ENCODE assay signal across 8 mouse cellular contexts in the genomic region with DNA sequence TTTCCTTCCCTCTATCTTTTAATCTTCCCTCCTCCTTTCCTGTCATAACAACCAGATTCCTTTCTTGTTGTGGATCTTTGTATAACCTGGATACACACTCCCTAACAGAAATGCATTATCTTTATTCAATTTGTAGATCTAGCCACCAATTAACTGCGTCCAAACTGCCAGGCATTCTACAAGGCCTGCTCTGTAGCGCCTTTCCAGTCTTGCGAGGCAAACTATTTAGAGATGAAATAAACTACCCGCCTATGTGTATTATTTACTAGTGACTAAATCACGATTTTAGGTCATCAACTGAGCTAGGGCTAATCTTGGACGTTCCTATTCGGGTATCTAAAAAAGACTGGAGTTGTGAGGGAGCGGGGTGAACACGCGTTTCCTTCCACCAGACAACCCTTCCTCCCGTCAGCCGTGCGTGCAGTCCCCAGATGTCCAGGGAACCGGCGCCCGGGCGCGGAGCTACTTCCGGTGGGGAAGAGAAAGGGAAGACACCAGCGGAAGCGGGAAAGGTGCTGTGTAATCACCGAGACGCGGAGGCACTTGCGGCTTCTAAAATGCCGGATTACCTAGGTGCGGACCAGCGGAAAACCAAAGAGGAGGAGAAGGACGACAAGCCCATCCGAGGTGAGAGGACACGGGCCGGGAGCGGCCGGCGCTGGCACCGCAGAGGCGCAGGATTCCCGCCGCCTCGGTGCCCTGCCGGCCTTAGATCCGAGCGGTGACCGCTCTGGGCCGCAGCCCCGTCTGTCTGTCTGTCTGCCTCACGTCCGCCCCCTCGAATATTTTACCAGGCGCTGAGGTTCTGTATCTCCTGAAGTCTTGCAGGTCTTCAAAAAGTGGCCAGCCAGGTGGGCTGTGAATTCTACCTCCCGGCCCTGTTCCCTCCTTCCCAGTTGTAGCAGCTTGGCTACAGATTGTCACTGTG. TPM values are rescaled to one million over a fixed set of nuclear protein-coding genes. Genes with fewer than 3 reads are reported as not detected.
DNase-seq lines count a peak whose midpoint lies in the region; ATAC-seq and TF ChIP-seq lines count a peak whose summit lies in the region.

No protein-coding gene starts in this region.

- 2% methylated on average over 50 of the region's 51 CpGs for WGBS in forebrain, embryonic 13.5 days
- WGBS in large intestine, adult 2 months = 1% methylated on average over 50 of the region's 51 CpGs
- WGBS in liver, postnatal 0 days (ENCODE audit: insufficient replicate concordance) = 2% methylated on average over 51 of the region's 51 CpGs
- WGBS in neural tube, embryonic 14.5 days = 2% methylated on average over 51 of the region's 51 CpGs

- peak overlapping the region; percentile 88 for H3K4me3 ChIP-seq in ES-Bruce4 (ENCODE audit: low read depth, low read length)
- peak overlapping the region; percentile 94 for H3K4me3 ChIP-seq in forebrain, embryonic 13.5 days
- peak overlapping the region; percentile 89 for H3K4me3 ChIP-seq in liver, postnatal 0 days (ENCODE audit: low read depth, low read length)
- peak overlapping the region; percentile 95 for H3K4me3 ChIP-seq in neural tube, embryonic 14.5 days (ENCODE audit: low read depth, low read length)

- peak; percentile 95 to 97 for DNase-seq in heart, postnatal 10 days
- DNase-seq in large intestine, adult 2 months (ENCODE audit: low read depth, low spot score) = peak; percentile 73
- DNase-seq in liver, postnatal 0 days = peak; percentile 95
- DNase-seq in testis, postnatal 10 days (ENCODE audit: low spot score) = peak; percentile 91

- no peaks in the 10 kb centered on the region for H3K4me1 ChIP-seq in ES-Bruce4 (ENCODE audit: control insufficient read depth, insufficient read depth, low read length)
- peaks cover 42% of the 10 kb centered on the region for H3K4me1 ChIP-seq in forebrain, embryonic 13.5 days
- H3K4me1 ChIP-seq in liver, postnatal 0 days (ENCODE audit: insufficient read depth) = peaks cover 22% of the 10 kb centered on the region
- peaks cover 18% of the 10 kb centered on the region for H3K4me1 ChIP-seq in neural tube, embryonic 14.5 days (ENCODE audit: control insufficient read depth, insufficient read depth, low read length)

- no peak for TF ChIP-seq CTCF in ES-Bruce4 (IDR thresholded peaks at IDR 0.05; ENCODE audit: low read depth, low read length)
- TF ChIP-seq CTCF in liver, postnatal 0 days (IDR thresholded peaks at IDR 0.05; ENCODE audit: low read depth) = no peak

- H3K4me2 ChIP-seq in forebrain, embryonic 13.5 days = peak overlapping the region; percentile 61
- peak overlapping the region; percentile 100 for H3K4me2 ChIP-seq in liver, postnatal 0 days (ENCODE audit: low read depth, low read length)
- H3K4me2 ChIP-seq in neural tube, embryonic 14.5 days (ENCODE audit: low read depth, low read length) = peak overlapping the region; percentile 84

- intact Hi-C loops in heart, postnatal 10 days (cut with DNase I) = loop anchor here (10.0 kb wide), 1 partner anchor 728 kb away; no protein-coding TSS in a partner anchor

- ATAC-seq in cerebellum, adult (ENCODE audit: insufficient number of reproducible peaks, low FRiP score, low TSS enrichment) = peak; percentile 82
- ATAC-seq in forebrain, embryonic 13.5 days = peak; percentile 88
- ATAC-seq in liver, postnatal 0 days = peak; percentile 88
- peak; percentile 88 for ATAC-seq in neural tube, embryonic 14.5 days (ENCODE audit: low read depth)

- no peaks in the 10 kb centered on the region for H3K9me3 ChIP-seq in ES-Bruce4 (replicated peaks; ENCODE audit: control insufficient read depth, insufficient read depth, low read length, poor library complexity, severe bottlenecking)
- no peaks in the 10 kb centered on the region for H3K9me3 ChIP-seq in forebrain, embryonic 13.5 days (replicated peaks)
- H3K9me3 ChIP-seq in liver, postnatal 0 days (ENCODE audit: low read length) = no peaks in the 10 kb centered on the region
- no peaks in the 10 kb centered on the region for H3K9me3 ChIP-seq in neural tube, embryonic 14.5 days (ENCODE audit: control insufficient read depth, low read length)

- no peaks in the 10 kb centered on the region for H3K27me3 ChIP-seq in ES-Bruce4 (ENCODE audit: control insufficient read depth, insufficient read depth, low read length, poor library complexity, severe bottlenecking)
- H3K27me3 ChIP-seq in forebrain, embryonic 13.5 days = no peaks in the 10 kb centered on the region
- no peaks in the 10 kb centered on the region for H3K27me3 ChIP-seq in liver, postnatal 0 days (ENCODE audit: insufficient read depth, low read length)
- no peaks in the 10 kb centered on the region for H3K27me3 ChIP-seq in neural tube, embryonic 14.5 days (ENCODE audit: control insufficient read depth, insufficient read depth, low read length)

- no peak for TF ChIP-seq POLR2A in ES-Bruce4 (IDR thresholded peaks at IDR 0.05; ENCODE audit: insufficient read depth, low read length)

- H3K27ac ChIP-seq in ES-Bruce4 (ENCODE audit: insufficient read depth, low read length) = 0 out of 2 replicates have a peak overlapping the region, but pooled peaks have one; percentile 14
- peak overlapping the region; percentile 85 for H3K27ac ChIP-seq in forebrain, embryonic 13.5 days
- H3K27ac ChIP-seq in liver, postnatal 0 days (ENCODE audit: low read depth) = peak overlapping the region; percentile 89
- H3K27ac ChIP-seq in neural tube, embryonic 14.5 days (ENCODE audit: low read depth, low read length) = peak overlapping the region; percentile 60

- TF ChIP-seq EP300 in ES-Bruce4 (IDR thresholded peaks at IDR 0.05; ENCODE audit: insufficient read depth, low read depth, low read length) = peak; percentile 63; the same call in 1 of the 2 replicates
- no peak for TF ChIP-seq EP300 in liver, postnatal 0 days (IDR thresholded peaks at IDR 0.05; ENCODE audit: low read depth)

- peaks cover 20% of the 10 kb centered on the region for H3K36me3 ChIP-seq in ES-Bruce4 (ENCODE audit: control insufficient read depth, insufficient read depth, low read length, poor library complexity, severe bottlenecking)
- H3K36me3 ChIP-seq in forebrain, embryonic 13.5 days (ENCODE audit: poor library complexity, severe bottlenecking) = peaks cover 18% of the 10 kb centered on the region
- peaks cover 19% of the 10 kb centered on the region for H3K36me3 ChIP-seq in liver, postnatal 0 days (replicated peaks; ENCODE audit: insufficient read depth, low read length)
- H3K36me3 ChIP-seq in neural tube, embryonic 14.5 days (ENCODE audit: control insufficient read depth, insufficient read depth, low read length) = peaks cover 6% of the 10 kb centered on the region; the same call in 1 of the 2 replicates

- peak overlapping the region; percentile 88 for H3K9ac ChIP-seq in ES-Bruce4 (ENCODE audit: low read depth, poor library complexity, severe bottlenecking)
- peak overlapping the region; percentile 90 for H3K9ac ChIP-seq in forebrain, embryonic 13.5 days
- peak overlapping the region; percentile 89 for H3K9ac ChIP-seq in liver, postnatal 0 days (replicated peaks)
- H3K9ac ChIP-seq in neural tube, embryonic 14.5 days (replicated peaks; ENCODE audit: low read depth, low read length) = peak overlapping the region; percentile 91

RNA-seq across cellular contexts. Expression of a gene that starts 1.4 kb away (rescaled TPM):
- 137 TPM in 2 replicates for polyA plus RNA-seq in ES-Bruce4 (2011; ENCODE audit: insufficient read depth, insufficient read length, low read depth, missing spikeins)
- polyA plus RNA-seq in forebrain, embryonic 13.5 days (2015; fragmentation: Nextera tagmentation; extraction: Ambion mirVana) = 214 and 219 TPM in 2 replicates
- total RNA-seq in heart, postnatal 10 days (2021) = 100 to 1,000 TPM in 1 of 2 experiments, 10 to 100 TPM in 1; 98.9 to 101 TPM
- polyA plus RNA-seq in large intestine, adult 2 months (2012; rRNA removed) = 29.5 and 31.2 TPM in 2 replicates
- polyA plus RNA-seq in liver, postnatal 0 days (2015; fragmentation: Nextera tagmentation; extraction: Ambion mirVana) = 76.7 and 82.0 TPM in 2 replicates
- 173 and 185 TPM in 2 replicates for polyA plus RNA-seq in neural tube, embryonic 14.5 days (2014; fragmentation: Nextera tagmentation; extraction: Ambion mirVana)

RNA-seq across cellular contexts. Expression of a gene that starts 1.5 kb away (rescaled TPM):
- 113 and 119 TPM in 2 replicates for polyA plus RNA-seq in ES-Bruce4 (2011; ENCODE audit: insufficient read depth, insufficient read length, low read depth, missing spikeins)
- polyA plus RNA-seq in forebrain, embryonic 13.5 days (2015; fragmentation: Nextera tagmentation; extraction: Ambion mirVana) = 83.5 and 86.9 TPM in 2 replicates
- total RNA-seq in heart, postnatal 10 days (2021) = 10 to 100 TPM; 18.2 to 20.8 TPM
- polyA plus RNA-seq in large intestine, adult 2 months (2012; rRNA removed) = 4.3 and 7.6 TPM in 2 replicates
- 25.0 and 27.1 TPM in 2 replicates for polyA plus RNA-seq in liver, postnatal 0 days (2015; fragmentation: Nextera tagmentation; extraction: Ambion mirVana)
- polyA plus RNA-seq in neural tube, embryonic 14.5 days (2014; fragmentation: Nextera tagmentation; extraction: Ambion mirVana) = 73.1 and 79.5 TPM in 2 replicates

RNA-seq across cellular contexts. Expression of a gene that starts 49.6 kb away (rescaled TPM):
- polyA plus RNA-seq in ES-Bruce4 (2011; ENCODE audit: insufficient read depth, insufficient read length, low read depth, missing spikeins) = 107 and 111 TPM in 2 replicates
- 96.4 and 99.8 TPM in 2 replicates for polyA plus RNA-seq in forebrain, embryonic 13.5 days (2015; fragmentation: Nextera tagmentation; extraction: Ambion mirVana)
- 100 to 1,000 TPM; 224 TPM for total RNA-seq in heart, postnatal 10 days (2021)
- 37.7 and 38.5 TPM in 2 replicates for polyA plus RNA-seq in large intestine, adult 2 months (2012; rRNA removed)
- polyA plus RNA-seq in liver, postnatal 0 days (2015; fragmentation: Nextera tagmentation; extraction: Ambion mirVana) = 43.6 and 45.9 TPM in 2 replicates
- polyA plus RNA-seq in neural tube, embryonic 14.5 days (2014; fragmentation: Nextera tagmentation; extraction: Ambion mirVana) = 76.5 and 82.1 TPM in 2 replicates

Comparison
In these comparisons a context has a peak if more than half of its experiments do, and no peak if none do; other contexts are left out.
1. Peak in every context shown above with its lines: DNase-seq, ATAC-seq, H3K4me3 ChIP-seq and H3K27ac ChIP-seq.
2. H3K27ac ChIP-seq: peak in every context shown above with its lines; median percentile 89 in liver, postnatal 0 days; 85 in forebrain, embryonic 13.5 days; 60 in neural tube, embryonic 14.5 days; 14 in ES-Bruce4.